Mouse (Mus musculus) bone marrow, adult 2 months (tissue): ENCODE data around the gene Pds5a.

Experiments used
- CTCF ChIP-seq: fragments of 200-500 bp; IDR thresholded peaks from 2 replicates; pipeline ENCODE4 v1.5.1; 2011; ENCODE audit warnings: low read length, control low read depth; ENCODE audit not compliant: control insufficient read depth, insufficient read depth
- POLR2A ChIP-seq: fragments of 200-500 bp; IDR thresholded peaks from 2 replicates; pipeline ENCODE4 v1.6.1; 2011; ENCODE audit warnings: low read depth, mild to moderate bottlenecking, control low read depth, low read length, borderline replicate concordance; ENCODE audit not compliant: control insufficient read depth

- TF ChIP-seq CTCF, result no peak
- TF ChIP-seq POLR2A, result no peak
These were observed 44.3 kb downstream of the Pds5a start for GRCm38 (mm10) chr5:65653786-65654185.
